Mouse (Mus musculus): ENCODE data around the gene Prss21.

Gene Prss21

GRCm38 (mm10) chr17:23867756-23868155, at the start of gene Prss21:
TSS of gene Prss21 (plus strand) at chr17:23868056.
- DNase-seq (ENCODE audit: low spot score in 2 of 2) = no peak

GRCm38 (mm10) chr17:23818579-23818978, 49.3 kb upstream of the Prss21 start:
- no peak for DNase-seq (ENCODE audit: low spot score in 2 of 2)

DNA sequence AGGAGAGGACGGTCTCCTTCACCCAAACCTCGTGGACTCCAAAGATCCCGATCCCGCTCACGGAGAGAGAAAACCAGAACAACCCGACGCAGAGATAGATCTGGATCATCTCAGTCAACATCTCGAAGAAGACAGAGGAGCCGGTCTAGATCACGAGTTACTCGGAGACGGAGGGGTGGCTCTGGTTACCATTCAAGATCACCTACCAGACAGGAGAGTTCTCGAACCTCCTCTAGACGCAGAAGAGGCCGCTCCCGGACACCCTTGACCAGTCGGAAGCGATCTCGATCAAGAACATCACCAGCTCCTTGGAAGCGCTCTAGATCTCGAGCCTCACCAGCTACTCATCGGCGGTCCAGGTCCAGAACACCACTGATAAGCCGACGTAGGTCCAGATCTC, 48.6 kb upstream of the Prss21 start:
- DNase-seq (ENCODE audit: low spot score in 2 of 2) = no peak

- no peak for DNase-seq (ENCODE audit: low spot score in 2 of 2)
These were observed 47.1 kb upstream of the Prss21 start for GRCm38 (mm10) chr17:23820731-23821130.

DNA sequence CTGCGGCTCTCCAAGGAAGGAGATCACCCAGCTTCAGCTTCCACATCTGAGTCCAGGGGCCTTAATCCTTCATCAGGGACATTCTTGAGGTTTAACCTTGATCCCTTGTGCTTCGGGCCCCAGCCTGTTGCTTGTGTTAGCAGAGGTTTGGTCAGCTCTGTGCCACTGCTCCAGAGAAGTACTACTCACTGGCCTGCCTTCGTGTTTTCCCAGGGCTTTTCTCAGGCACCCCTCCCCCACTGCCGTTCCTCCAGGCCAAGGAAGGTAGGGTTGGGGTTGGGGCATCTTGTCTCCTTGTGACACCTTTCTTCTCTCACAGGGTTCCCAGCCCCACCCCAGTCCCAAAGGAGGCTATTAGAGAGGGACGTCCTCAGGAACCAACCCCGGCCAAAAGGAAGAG, 45.8 kb upstream of the Prss21 start:
- DNase-seq (ENCODE audit: low spot score in 2 of 2) = no peak

- no peak for DNase-seq (ENCODE audit: low spot score in 2 of 2)
These were observed 44.8 kb upstream of the Prss21 start for GRCm38 (mm10) chr17:23823018-23823417.

- DNase-seq (ENCODE audit: low spot score in 2 of 2) = no peak
These were observed 44.2 kb upstream of the Prss21 start for GRCm38 (mm10) chr17:23823614-23824013.

GRCm38 (mm10) chr17:23825591-23825990, 42.3 kb upstream of the Prss21 start:
- no peak for DNase-seq (ENCODE audit: low spot score in 2 of 2)

DNA sequence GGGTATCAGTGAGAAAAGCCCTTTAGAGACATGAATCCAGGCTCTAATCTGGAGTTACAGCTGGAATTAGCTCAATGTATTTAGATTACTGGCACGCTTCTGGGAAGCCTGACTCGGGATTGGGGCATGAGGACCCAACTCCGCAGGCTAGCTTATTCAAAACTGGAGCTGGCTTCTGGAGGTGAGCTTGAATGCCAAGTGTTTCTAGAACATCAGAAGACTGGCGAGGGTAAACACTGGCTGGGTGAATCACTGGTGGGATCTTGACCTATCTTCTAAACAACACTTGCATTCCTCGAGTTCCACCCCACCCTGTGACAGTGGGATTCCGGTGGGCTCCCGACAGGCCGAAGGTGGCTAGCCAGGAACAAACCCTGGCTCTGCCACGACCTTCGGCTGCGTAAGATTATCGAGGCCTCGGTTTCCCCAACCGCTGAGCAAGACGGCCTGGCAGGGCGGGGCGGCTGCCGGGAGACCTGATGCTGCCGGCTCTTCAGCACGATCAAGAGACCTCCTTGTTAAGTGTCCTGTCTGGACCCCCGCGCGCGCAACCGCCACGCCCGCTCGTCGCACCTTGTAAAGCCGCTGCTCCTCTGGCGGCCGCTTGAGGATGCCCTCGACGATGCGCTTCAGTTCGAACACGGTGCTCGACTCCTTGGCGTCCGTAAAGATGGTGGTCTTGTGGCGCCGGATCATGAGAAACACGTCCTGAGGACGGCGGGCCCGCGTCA, 39.4 kb upstream of the Prss21 start:
- DNase-seq (ENCODE audit: low spot score in 2 of 2) = peak; percentile 54 to 67

GRCm38 (mm10) chr17:23829064-23829619, 38.7 kb upstream of the Prss21 start, which contains the start of gene Elob:
TSS of gene Elob (minus strand) at chr17:23829136.
- DNase-seq (ENCODE audit: low spot score in 2 of 2) = peak; percentile 81 to 87

- DNase-seq (ENCODE audit: low spot score in 2 of 2) = no peak
These were observed 36.7 kb upstream of the Prss21 start for GRCm38 (mm10) chr17:23831201-23831600.

DNA sequence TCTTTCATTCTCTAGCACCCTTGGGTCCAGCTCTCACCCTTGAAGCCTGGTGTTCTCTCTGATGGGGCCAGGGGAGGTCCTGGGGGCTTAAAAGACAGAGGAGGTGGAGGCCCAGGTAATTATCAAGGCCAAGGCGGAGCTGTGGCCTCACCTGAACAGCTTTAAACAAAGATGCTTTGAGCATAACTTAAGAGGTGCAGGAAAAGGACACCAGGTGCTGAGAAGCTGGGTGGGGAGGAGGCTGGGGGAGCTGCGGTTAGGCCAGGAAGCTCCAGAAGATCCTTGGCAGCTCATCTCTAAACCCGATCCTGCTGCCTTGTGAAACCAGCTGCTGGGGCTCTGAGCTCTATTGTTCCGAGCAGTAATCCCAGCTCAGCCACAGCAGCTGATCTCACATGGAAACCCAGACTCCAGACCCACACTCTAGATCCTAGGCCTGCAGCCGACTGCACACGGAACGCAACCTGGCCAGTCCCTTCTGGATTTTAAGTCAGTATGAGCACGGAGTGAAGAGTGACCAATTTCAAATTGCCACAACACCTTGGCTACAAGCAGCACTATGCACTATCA, 31.8 kb upstream of the Prss21 start, which contains the start of gene Prss33:
Prss33 (minus strand) TSS at position 51 of the 570 bp plus-strand sequence.
- DNase-seq (ENCODE audit: low spot score in 2 of 2) = no peak

- DNase-seq (ENCODE audit: low spot score in 2 of 2) = peak; percentile 55 to 66
These were observed 26.7 kb upstream of the Prss21 start for GRCm38 (mm10) chr17:23841145-23841544.

- DNase-seq (ENCODE audit: low spot score in 2 of 2) = no peak
These were observed 24.6 kb upstream of the Prss21 start for GRCm38 (mm10) chr17:23843141-23843811.

DNA sequence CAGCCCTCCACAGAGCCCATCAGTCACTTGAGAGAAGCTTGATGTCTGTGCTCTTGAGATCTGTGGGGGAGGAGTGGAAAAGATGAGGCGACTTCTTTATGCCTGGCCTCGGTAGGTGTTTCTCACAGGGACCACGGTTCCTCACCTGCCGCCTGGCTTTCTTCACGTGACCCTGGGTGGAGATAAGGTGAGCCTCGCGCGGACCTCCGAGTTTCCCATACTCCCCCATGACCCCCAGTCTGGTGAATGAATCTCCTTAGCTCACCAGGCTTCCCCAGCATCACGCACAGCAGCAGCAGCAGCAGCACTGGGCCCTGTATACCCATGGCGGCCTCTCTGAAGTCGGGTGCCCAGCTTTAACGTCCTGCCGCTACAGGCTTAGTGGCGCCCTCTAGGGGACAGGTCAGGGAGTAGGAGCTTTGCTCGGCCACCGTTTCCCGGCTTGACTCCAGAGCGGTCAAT, 24.0 kb upstream of the Prss21 start, which contains the start of the genes Prss32 and Prss41:
Prss32 (plus strand) TSS at position 44 of the 462 bp plus-strand sequence.
Prss41 (minus strand) TSS at position 361 of the 462 bp plus-strand sequence.
- DNase-seq (ENCODE audit: low spot score in 2 of 2) = peak; percentile 57 to 72

- DNase-seq (ENCODE audit: low spot score in 2 of 2) = no peak
These were observed 17.8 kb upstream of the Prss21 start for GRCm38 (mm10) chr17:23850028-23850427.

GRCm38 (mm10) chr17:23850853-23851749, 16.8 kb upstream of the Prss21 start:
- DNase-seq (ENCODE audit: low spot score in 2 of 2) = peak; percentile 52 to 60

GRCm38 (mm10) chr17:23853292-23853691, 14.6 kb upstream of the Prss21 start:
- DNase-seq (ENCODE audit: low spot score in 2 of 2) = peak in 1 of 2 experiments; percentile 44

- DNase-seq (ENCODE audit: low spot score in 2 of 2) = no peak
These were observed 13.6 kb upstream of the Prss21 start for GRCm38 (mm10) chr17:23854229-23854765.

DNA sequence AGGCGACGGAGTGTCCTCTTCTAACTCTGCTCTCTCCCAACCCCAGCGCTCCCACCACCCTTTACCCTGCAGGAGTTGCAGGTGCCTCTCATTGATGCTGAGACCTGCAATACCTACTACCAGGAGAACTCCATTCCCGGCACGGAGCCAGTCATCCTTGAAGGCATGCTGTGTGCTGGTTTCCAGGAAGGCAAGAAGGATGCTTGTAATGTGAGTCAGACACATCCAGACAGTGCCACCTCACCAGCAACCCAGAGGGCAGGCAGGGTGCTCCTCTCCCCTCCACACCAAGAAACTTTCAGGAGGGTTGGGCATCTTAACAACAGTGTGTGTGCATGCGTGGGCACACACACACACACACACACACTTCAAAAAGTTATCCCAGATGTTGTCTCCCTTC, 10.7 kb upstream of the Prss21 start:
- no peak for DNase-seq (ENCODE audit: low spot score in 2 of 2)

DNA sequence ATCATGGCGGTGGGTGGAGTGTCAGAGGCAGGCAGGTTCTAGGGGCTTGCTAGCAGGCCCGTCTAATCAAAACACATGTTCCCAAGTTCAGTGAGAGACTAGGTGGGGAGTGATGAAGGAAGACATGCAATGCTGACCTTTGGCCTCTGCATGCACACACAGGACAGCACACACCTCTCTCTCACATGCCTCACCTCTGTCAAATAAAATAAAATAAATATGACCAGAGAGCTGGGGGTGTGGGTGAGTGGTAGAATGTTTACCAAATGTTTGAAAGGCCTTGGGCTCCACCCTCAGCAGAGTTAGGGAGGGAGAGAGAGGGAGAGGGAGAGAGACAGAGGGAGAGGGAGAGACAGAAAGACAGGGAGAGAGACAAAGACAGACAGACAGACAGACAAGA, 9.9 kb upstream of the Prss21 start:
- DNase-seq (ENCODE audit: low spot score in 2 of 2) = no peak

Data from natural killer cell, adult 2 months (primary cell).